Mouse (Mus musculus): ENCODE results near the gene D030056L22Rik.
"Not testable (repeated sequence)": the region's sequence is repeated elsewhere in the genome, so short reads cannot be mapped to it uniquely, and the experiment has no call there.

The D030056L22Rik gene

DNA sequence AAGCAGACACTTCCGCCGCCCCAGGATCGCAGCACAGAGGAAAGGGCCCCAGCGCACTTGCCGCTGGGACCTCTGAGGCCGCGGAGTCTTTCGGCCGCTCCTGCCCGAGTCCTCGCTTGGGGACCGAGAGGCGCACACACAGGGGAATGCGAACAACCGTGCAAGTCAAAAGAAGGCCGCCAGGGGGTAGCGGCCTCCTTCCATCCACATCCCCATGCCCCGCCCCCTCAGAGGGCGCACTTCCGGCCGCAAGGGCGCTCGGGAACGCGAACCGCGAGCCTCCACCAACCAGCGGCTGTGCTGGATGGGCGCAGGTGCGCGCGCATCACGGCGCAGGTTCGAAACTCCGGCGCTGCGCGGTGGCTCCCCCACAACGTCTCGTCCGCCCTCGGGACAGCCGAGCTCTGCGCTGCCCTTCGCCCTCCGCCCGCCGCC, at the start of gene D030056L22Rik:
D030056L22Rik (plus strand) TSS at position 328 of the 435 bp plus-strand sequence.
- in situ Hi-C loops (cut with MboI): no loop called here

GRCm38 (mm10) chr19:18663904-18664303, 49.1 kb upstream of the D030056L22Rik start:
- in situ Hi-C loops (cut with MboI): no loop called here

GRCm38 (mm10) chr19:18666966-18667365, 46.0 kb upstream of the D030056L22Rik start:
- in situ Hi-C loops (cut with MboI): no loop called here

DNA sequence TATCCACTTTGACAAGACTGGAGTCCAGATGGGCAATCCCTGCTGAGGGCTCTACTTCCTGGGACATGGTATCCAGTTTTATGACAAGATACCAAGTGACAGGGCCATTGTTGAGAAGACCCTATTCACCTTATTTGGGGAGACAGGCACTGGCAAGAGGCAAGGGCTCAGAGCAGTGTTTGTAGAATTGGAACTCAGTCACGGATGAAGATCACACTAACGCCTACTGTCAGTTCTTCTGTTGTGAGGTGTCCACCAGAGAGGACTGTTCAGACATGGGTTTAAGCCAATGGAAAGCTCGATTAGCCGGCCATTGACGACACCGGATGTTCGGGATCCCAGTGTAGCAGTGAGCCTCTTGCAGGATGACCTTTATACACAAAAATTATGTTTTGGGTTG, 43.4 kb upstream of the D030056L22Rik start:
- in situ Hi-C loops (cut with MboI): no loop called here

DNA sequence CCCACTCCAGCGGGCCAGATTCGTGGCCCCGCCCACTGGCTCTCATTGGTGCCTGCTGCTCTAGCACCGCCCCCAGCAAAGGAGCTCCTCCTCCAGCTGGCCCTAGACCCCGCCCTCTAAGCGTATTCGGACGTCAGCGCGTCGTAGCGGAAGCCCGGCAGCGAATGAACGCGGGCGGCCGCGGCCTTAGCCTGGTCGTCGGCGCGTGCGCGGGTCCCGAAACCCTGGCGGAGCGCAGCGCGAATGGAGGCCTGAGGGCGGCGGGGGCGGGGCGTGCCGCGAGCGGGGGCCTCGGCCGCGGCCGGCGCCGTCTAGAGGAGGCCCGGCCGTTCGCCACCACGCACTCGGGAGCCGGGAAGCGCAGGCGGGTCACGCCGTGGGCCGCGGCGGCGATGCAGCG, 42.4 kb upstream of the D030056L22Rik start, which contains the start of gene Carnmt1:
Carnmt1 (plus strand) TSS at position 157 of the 400 bp plus-strand sequence.
- in situ Hi-C loops (cut with MboI): no loop called here

DNA sequence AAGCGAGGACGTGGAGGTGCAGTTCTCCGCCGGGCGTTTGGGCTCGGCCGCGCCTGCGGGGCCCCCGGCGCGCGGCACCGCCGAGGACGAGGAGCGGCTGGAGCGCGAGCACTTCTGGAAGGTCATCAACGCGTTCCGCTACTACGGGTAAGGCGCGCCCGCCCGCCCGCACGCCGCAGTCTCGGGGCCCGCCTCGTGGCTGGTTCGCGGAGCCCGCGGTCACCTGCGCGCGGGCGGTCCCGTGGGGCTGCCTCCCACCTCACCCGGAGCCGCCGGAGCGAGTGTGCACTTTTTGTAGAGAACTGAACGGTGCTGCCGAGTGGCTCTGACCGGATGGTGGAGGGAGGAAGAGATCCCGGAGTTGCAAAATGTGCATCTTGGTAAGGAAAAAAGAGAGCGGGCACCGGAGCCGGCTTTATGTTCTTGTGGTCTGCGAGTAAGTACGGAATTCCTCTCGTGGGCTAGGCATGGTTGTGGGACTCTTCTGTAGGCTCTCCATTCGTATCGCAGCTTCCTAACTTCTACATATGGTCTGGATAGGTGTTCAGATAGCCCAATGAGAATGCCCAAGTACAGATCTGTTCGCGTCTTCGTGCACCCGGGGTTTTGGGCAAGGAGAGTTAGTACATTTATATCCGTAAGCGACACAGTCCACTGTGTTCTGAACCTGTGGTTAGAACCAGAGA, 41.8 kb upstream of the D030056L22Rik start:
- in situ Hi-C loops (cut with MboI): no loop called here

- in situ Hi-C loops (cut with MboI): no loop called here
Observed at GRCm38 (mm10) chr19:18672498-18672897, 40.5 kb upstream of the D030056L22Rik start.

DNA sequence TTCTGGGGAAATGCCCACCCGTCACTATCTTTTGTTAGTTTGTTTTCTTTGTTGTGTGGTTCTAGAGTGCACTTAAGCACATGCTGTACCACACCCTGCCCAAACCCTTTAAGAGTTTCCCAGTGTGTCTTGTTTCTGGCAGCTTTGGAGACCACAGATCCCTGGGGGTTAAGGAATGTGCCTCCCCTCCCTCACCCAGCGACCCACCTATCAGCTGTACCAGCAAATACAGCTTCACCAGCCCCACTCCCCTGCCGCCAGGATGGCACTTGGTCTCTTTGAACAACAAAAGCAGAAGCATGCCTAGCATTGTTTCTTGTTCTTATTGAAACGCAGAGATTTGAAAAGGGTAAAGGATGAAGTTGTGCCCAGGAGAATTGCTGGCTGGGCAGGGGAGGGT, 39.9 kb upstream of the D030056L22Rik start:
- in situ Hi-C loops (cut with MboI): no loop called here

GRCm38 (mm10) chr19:18682142-18682541, 30.9 kb upstream of the D030056L22Rik start:
- in situ Hi-C loops (cut with MboI): no loop called here

GRCm38 (mm10) chr19:18687556-18687955, 25.4 kb upstream of the D030056L22Rik start:
- in situ Hi-C loops (cut with MboI): no loop called here

DNA sequence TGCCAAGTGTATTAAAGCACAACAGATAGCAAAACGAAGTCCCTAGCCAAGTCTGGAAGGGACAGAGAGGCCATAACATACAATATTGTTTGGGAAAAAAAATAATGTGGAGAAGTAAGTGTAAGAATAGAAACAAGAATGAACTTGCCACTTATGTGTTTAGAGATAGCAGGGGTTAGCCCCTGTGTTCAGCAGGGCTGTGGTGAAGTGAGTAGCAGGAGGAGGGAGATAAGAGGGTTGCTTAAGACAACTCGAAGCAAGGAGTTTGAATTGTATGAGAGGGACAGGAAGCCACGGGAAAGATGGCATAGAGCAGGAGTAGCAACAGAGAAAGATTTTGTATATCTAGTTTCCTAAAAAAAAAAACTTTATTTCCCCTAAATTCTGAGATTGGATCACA, 20.8 kb upstream of the D030056L22Rik start:
- in situ Hi-C loops (cut with MboI): no loop called here

DNA sequence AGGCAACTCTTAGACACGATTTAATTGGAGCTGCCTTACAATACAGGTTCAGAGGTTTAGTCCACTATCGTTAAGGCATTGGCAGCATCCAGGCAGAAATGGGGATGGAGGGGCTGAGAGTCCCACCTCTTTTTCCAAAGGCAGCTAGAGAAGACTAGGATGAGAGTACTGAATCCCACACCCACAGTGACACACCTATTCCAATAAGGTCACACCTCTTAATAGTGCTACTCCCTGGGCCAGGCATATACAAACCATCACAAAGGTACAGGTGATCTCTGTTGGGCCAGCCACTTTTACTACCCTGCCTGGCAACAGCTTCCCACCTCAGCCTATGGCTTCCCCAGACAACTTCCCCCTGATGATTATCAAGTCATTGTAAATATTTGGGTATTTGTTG, 20.2 kb upstream of the D030056L22Rik start:
- in situ Hi-C loops (cut with MboI): no loop called here

DNA sequence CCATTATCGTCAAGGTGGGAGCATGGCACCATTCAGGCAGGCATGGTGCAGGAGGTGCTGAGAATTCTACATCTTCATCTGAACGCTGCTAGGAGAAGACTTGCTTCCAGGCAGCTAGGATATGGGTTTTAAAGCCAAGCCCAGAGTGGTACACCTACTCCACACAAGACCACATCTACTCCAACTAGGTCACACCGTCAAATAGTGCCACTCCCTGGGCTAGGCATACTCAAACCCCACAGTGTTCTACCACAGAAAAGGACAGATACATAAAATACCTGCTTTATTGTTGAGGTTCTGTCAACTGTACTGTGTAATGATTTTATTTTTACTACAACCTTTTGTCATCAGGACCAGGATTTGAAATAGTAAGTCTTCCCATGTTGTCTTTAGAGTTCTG, 17.9 kb upstream of the D030056L22Rik start:
- in situ Hi-C loops (cut with MboI): no loop called here

- in situ Hi-C loops (cut with MboI): no loop called here
Observed at GRCm38 (mm10) chr19:18695552-18695951, 17.4 kb upstream of the D030056L22Rik start.

DNA sequence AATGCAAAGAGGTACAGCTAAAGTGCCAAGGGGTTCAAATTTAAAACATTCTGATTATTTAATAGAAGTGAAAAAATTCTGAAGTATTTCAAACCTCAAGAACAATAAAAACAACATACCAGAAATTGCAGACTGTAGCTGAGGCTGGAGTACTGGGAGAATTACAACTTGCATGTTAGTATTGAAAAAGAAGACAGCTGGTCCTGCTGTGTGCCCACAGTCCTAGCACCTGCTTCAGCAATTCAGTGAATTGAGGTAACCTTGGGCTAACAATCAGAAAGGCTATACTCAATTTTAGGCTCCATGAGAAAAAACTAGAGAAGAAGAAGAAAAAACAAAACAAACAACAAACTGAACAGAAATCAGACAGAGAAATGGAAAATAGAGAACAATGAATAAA, 4.9 kb upstream of the D030056L22Rik start:
- in situ Hi-C loops (cut with MboI): no loop called here

- in situ Hi-C loops (cut with MboI): no loop called here
Observed at GRCm38 (mm10) chr19:18710903-18711302, 2.1 kb upstream of the D030056L22Rik start.

- in situ Hi-C loops (cut with MboI): no loop called here
Observed at GRCm38 (mm10) chr19:18711589-18711988, 1.4 kb upstream of the D030056L22Rik start.

GRCm38 (mm10) chr19:18712153-18712865, 684 bp upstream of the D030056L22Rik start:
- in situ Hi-C loops (cut with MboI): no loop called here

DNA sequence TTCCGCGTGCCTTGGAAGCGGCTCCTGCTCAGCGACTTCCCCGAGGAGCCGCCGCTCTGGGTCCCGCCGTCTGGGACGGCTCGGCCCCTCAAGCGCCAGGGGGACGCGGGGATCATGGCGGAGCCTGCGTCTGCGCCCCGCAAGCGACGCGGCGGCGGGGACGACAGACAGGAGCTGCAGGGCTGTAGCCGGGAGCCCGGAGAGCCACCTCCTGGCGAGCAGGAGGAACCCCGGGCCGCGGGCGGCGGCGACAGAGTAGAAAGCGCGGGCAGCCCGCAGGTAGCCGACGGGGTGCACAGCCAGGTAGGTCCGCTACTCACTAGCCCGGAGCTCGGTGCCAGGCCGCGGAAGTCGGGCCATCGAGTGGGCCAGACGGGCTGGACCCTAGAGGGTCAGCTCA, 364 bp downstream of the D030056L22Rik start:
- in situ Hi-C loops (cut with MboI): not testable (repeated sequence)

- in situ Hi-C loops (cut with MboI): no loop called here
Observed at GRCm38 (mm10) chr19:18716374-18716773, 3.4 kb downstream of the D030056L22Rik start.

- in situ Hi-C loops (cut with MboI): no loop called here
Observed at GRCm38 (mm10) chr19:18720337-18720736, 7.3 kb downstream of the D030056L22Rik start.

GRCm38 (mm10) chr19:18725186-18725585, 12.2 kb downstream of the D030056L22Rik start:
- in situ Hi-C loops (cut with MboI): no loop called here

GRCm38 (mm10) chr19:18730255-18730654, 17.3 kb downstream of the D030056L22Rik start:
- in situ Hi-C loops (cut with MboI): no loop called here
